Mouse (Mus musculus) bone marrow, adult 2 months (tissue): Measurements from ENCODE around the gene Abca3. TPM values are rescaled to one million over a fixed set of nuclear protein-coding genes. Genes with fewer than 3 reads are reported as not detected.

Experiments used
- H3K27ac ChIP-seq: fragments of 200-500 bp; 2 replicates; pipeline ENCODE4 v1.5.1; 2012; ENCODE audit warnings: low read depth, mild to moderate bottlenecking, control low read depth, inconsistent platforms, low read length; ENCODE audit not compliant: control insufficient read depth, poor library complexity, insufficient read depth
- H3K4me1 ChIP-seq: fragments of 200-500 bp; 2 replicates; pipeline ENCODE4 v1.6.1; 2011; ENCODE audit warnings: low read length; ENCODE audit not compliant: control insufficient read depth, insufficient read depth
- H3K4me3 ChIP-seq: fragments of 200-500 bp; replicated peaks from 2 replicates; pipeline ENCODE3; 2011; ENCODE audit warnings: mild to moderate bottlenecking, low read depth, low read length, control low read depth; ENCODE audit not compliant: control insufficient read depth
- CTCF ChIP-seq: fragments of 200-500 bp; IDR thresholded peaks from 2 replicates; pipeline ENCODE4 v1.5.1; 2011; ENCODE audit warnings: low read length, control low read depth; ENCODE audit not compliant: control insufficient read depth, insufficient read depth
- POLR2A ChIP-seq: fragments of 200-500 bp; IDR thresholded peaks from 2 replicates; pipeline ENCODE4 v1.6.1; 2011; ENCODE audit warnings: low read depth, mild to moderate bottlenecking, control low read depth, low read length, borderline replicate concordance; ENCODE audit not compliant: control insufficient read depth
- WGBS: fragments of 180-500 bp; shearing (Covaris S2); methylation state at CpG from one replicate; pipeline ENCODE4 v1.1.7; 2018; 5-methylcytosine and 5-hydroxymethylcytosine counted together
- polyA plus RNA-seq: library from polyadenylated mRNA; stranded (reverse); fragments of >200 nt; gene quantifications from 2 replicates; pipeline ENCODE4 v1.2.4, GENCODE M21; 2011; ENCODE audit warnings: low replicate concordance; ENCODE audit not compliant: missing spikeins, insufficient read depth, insufficient read length

Gene Abca3
- polyA plus RNA-seq, 1 experiment, result 36.5 TPM

DNA sequence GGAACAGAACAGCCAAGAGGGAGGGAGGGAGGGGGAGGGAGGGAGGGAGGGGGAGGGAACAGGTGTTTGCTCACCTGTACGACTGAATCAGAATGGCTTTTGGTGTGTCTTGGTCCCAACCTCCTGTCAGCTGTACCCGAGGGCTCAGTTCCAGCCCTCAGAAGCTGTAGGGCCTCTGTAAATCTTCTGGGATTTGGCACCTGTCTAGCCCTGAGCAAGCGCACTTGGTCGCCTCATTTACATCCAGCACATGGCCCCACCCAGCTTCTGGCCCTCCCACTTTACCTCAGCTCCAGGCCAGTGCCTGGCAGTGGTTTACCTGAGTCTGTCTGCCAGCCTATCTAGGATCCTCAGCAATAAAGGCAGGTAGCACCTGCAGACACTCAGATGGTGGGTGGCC lies 41.8 kb downstream of the Abca3 start:
- WGBS, result 81% methylated on average over 4 of the region's 4 CpGs
- Histone ChIP-seq H3K4me1 (no peaks in the 10 kb centered on the region), H3K4me3 (no peak overlapping the region), H3K27ac (no peak overlapping the region)
- TF ChIP-seq POLR2A (no peak), CTCF (no peak)

GRCm38 (mm10) chr17:24394456-24394855 lies 42.7 kb downstream of the Abca3 start:
- 88% methylated on average over 7 of the region's 7 CpGs for WGBS
- TF ChIP-seq CTCF (no peak), POLR2A (no peak)
- H3K27ac ChIP-seq, result no peak overlapping the region
- no peaks in the 10 kb centered on the region for H3K4me1 ChIP-seq
- no peak overlapping the region for H3K4me3 ChIP-seq

DNA sequence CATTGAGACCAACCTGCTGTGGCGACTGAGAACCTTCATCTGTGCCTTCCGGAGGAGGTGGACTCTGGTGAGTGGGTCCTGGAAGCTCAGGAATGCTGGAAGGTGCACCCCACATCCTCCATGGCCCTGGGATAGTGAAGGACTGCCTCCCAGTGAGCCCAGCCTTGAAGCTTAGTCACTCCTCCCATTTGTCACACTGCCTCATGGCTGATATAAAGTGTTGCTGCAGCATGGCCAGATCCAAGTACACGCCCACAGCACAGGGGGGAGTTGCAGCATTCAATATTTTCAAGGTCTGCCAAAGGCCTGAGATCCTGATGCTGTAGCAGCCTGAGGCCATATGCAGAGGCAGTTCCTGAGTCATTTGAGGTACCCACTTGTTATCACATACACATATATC lies 50.6 kb downstream of the Abca3 start:
- no peak overlapping the region for H3K27ac ChIP-seq
- 85% methylated on average over 3 of the region's 3 CpGs for WGBS
- TF ChIP-seq CTCF, result no peak
- no peak for TF ChIP-seq POLR2A

DNA sequence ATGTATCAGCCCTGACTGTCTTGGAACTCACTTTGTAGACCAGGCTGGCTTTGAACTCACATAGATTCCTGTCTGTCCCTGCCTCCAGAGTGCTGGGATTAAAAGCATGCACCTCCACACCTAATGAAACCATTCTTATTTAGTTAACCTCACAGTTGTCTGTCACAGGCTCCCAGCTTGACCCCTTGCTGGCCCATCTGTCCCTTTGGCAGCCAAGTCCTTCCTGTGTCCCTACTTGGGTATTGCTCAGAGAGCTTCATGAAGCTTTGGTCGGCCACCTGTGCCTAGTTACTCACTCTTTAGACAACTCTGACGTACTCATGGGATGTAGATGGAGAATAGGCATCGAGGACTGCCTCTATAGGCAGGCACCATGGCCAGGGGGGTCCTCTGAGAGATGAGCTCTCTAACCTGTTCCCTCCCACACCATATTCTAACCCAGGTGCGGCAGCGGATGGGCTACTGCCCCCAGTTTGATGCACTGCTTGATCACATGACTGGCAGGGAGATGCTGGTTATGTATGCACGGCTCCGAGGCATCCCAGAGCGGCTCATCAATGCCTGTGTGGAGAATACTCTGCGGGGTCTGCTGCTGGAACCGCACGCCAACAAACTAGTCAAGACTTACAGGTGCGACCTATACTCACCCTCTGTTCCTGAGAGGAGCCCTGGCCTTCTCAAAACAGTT lies 55.5 kb downstream of the Abca3 start:
- H3K27ac ChIP-seq, result no peak overlapping the region
- TF ChIP-seq POLR2A, result no peak
- no peak for TF ChIP-seq CTCF
- no peak overlapping the region for H3K4me3 ChIP-seq
- 92% methylated on average over 12 of the region's 12 CpGs for WGBS
- no peaks in the 10 kb centered on the region for H3K4me1 ChIP-seq

More for the DNA sequence above, 50.6 kb downstream of the Abca3 start:
- no peak overlapping the region for H3K4me3 ChIP-seq
- no peaks in the 10 kb centered on the region for H3K4me1 ChIP-seq

- 5% methylated on average over 22 of the region's 22 CpGs for WGBS
- H3K4me1 ChIP-seq, result no peaks in the 10 kb centered on the region; the same call in 1 of the 2 replicates
- peak; percentile 31; the same call in 1 of the 2 replicates for TF ChIP-seq CTCF
- TF ChIP-seq POLR2A, result no peak
- peak overlapping the region; percentile 92 for H3K27ac ChIP-seq
- peak overlapping the region; percentile 96 for H3K4me3 ChIP-seq
Measured at GRCm38 (mm10) chr17:24413557-24414211, 61.9 kb downstream of the Abca3 start.

- H3K4me1 ChIP-seq, result no peaks in the 10 kb centered on the region; the same call in 1 of the 2 replicates
- TF ChIP-seq POLR2A (peak; percentile 42), CTCF (peak; percentile 1; the same call in 1 of the 2 replicates)
- peak within 1 kb of the TSS; percentile 92 for H3K27ac ChIP-seq
- WGBS, result under 1% methylated on average over 64 of the region's 64 CpGs
- H3K4me3 ChIP-seq, result peak within 1 kb of the TSS; percentile 99
Measured at GRCm38 (mm10) chr17:24414230-24414976, 62.7 kb downstream of the Abca3 start, which contains the start of gene Rnps1. Gene Rnps1, plus strand, starts transcription at chr17:24414565.

- Histone ChIP-seq H3K27ac (peak overlapping the region; percentile 89), H3K4me1 (no peaks in the 10 kb centered on the region; the same call in 1 of the 2 replicates), H3K4me3 (peak overlapping the region; percentile 99)
- TF ChIP-seq POLR2A (no peak), CTCF (no peak)
- WGBS, result 0% methylated on average over 21 of the region's 21 CpGs
Measured at GRCm38 (mm10) chr17:24415011-24415410, 63.3 kb downstream of the Abca3 start.

DNA sequence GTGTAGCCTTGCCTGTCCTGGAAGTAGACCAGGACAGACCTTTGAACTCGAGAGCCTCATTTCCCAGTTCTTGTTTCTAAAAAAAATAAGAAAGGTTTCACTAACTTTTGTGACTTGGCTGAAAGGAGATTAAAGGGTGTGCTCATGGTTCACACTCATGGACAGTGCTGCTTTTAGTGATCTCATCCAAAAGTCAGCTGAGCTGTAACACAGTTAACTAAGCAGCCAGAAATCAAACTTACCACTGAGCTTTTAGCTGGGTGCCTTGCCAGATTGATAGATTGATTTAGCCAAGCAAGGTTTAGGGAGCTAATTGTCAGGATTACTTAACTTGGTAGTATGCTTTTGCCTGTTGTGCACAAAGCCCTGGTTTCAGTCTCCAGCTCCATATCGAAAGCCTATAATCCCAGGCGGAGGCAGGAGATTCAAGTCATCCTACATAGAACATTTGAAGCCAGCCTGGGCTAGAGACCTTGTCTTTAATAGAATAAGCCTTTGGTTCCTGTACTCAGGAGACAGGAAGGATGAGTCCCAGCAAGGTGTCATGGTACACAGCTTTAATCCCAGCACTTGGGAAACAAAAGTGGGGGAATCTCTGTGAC lies 64.4 kb downstream of the Abca3 start:
- 63% methylated on average over 3 of the region's 3 CpGs for WGBS
- Histone ChIP-seq H3K27ac (no peak overlapping the region), H3K4me3 (peak overlapping the region; percentile 32), H3K4me1 (no peaks in the 10 kb centered on the region; the same call in 1 of the 2 replicates)
- TF ChIP-seq CTCF (no peak), POLR2A (no peak)
